Mouse (Mus musculus): ENCODE data around the gene Rrm2. TPM values are rescaled to one million over a fixed set of nuclear protein-coding genes. Genes with fewer than 3 reads are reported as not detected.

Rrm2 gene
- polyA plus RNA-seq, 1 experiment from 2014 or later = 147 TPM

GRCm38 (mm10) chr12:24710672-24711071 is 2.6 kb downstream of the Rrm2 start:
- Histone ChIP-seq H3K27ac (ENCODE audit: low read length) (no peak overlapping the region), H3K36me3 (ENCODE audit: control insufficient read depth, insufficient read depth, low read length) (no peaks in the 10 kb centered on the region; the same call in 1 of the 2 replicates), H3K4me3 (ENCODE audit: low read length) (no peak overlapping the region), H3K4me2 (ENCODE audit: low read depth, low read length) (peak overlapping the region; percentile 81; the same call in 1 of the 2 replicates), H3K9me3 (ENCODE audit: control insufficient read depth, low read length) (no peaks in the 10 kb centered on the region), H3K4me1 (ENCODE audit: control insufficient read depth, insufficient read depth, low read length) (peaks cover 27% of the 10 kb centered on the region), H3K27me3 (replicated peaks; ENCODE audit: control insufficient read depth, insufficient read depth, low read length) (no peaks in the 10 kb centered on the region), H3K9ac (ENCODE audit: low read depth, low read length) (no peak overlapping the region)
- 66% methylated on average over 5 of the region's 5 CpGs for WGBS
- ATAC-seq = no peak

- H3K9ac ChIP-seq (ENCODE audit: low read depth, low read length) = no peak overlapping the region
- H3K4me3 ChIP-seq (ENCODE audit: low read length) = no peak overlapping the region
- WGBS = 82% methylated on average over 8 of the region's 8 CpGs
- H3K4me2 ChIP-seq (ENCODE audit: low read depth, low read length) = no peak overlapping the region
- no peak overlapping the region for H3K27ac ChIP-seq (ENCODE audit: low read length)
- no peak for ATAC-seq
- no peaks in the 10 kb centered on the region for H3K27me3 ChIP-seq (replicated peaks; ENCODE audit: control insufficient read depth, insufficient read depth, low read length)
- H3K9me3 ChIP-seq (ENCODE audit: control insufficient read depth, low read length) = no peaks in the 10 kb centered on the region
- peaks cover 15% of the 10 kb centered on the region for H3K4me1 ChIP-seq (ENCODE audit: control insufficient read depth, insufficient read depth, low read length)
- no peaks in the 10 kb centered on the region; the same call in 1 of the 2 replicates for H3K36me3 ChIP-seq (ENCODE audit: control insufficient read depth, insufficient read depth, low read length)
These were observed 4.4 kb downstream of the Rrm2 start for GRCm38 (mm10) chr12:24712396-24712795.

GRCm38 (mm10) chr12:24714579-24715255 is 6.7 kb downstream of the Rrm2 start:
- no peaks in the 10 kb centered on the region for H3K9me3 ChIP-seq (ENCODE audit: control insufficient read depth, low read length)
- ATAC-seq = no peak
- no peaks in the 10 kb centered on the region; the same call in 1 of the 2 replicates for H3K36me3 ChIP-seq (ENCODE audit: control insufficient read depth, insufficient read depth, low read length)
- no peak overlapping the region for H3K27ac ChIP-seq (ENCODE audit: low read length)
- no peak overlapping the region for H3K4me2 ChIP-seq (ENCODE audit: low read depth, low read length)
- no peak overlapping the region for H3K4me3 ChIP-seq (ENCODE audit: low read length)
- no peak overlapping the region for H3K9ac ChIP-seq (ENCODE audit: low read depth, low read length)
- WGBS = 74% methylated on average over 5 of the region's 5 CpGs
- peaks cover 7% of the 10 kb centered on the region; the same call in 1 of the 2 replicates for H3K4me1 ChIP-seq (ENCODE audit: control insufficient read depth, insufficient read depth, low read length)
- H3K27me3 ChIP-seq (replicated peaks; ENCODE audit: control insufficient read depth, insufficient read depth, low read length) = no peaks in the 10 kb centered on the region

GRCm38 (mm10) chr12:24715268-24715896 is 7.3 kb downstream of the Rrm2 start:
- no peaks in the 10 kb centered on the region for H3K9me3 ChIP-seq (ENCODE audit: control insufficient read depth, low read length)
- H3K4me1 ChIP-seq (ENCODE audit: control insufficient read depth, insufficient read depth, low read length) = peaks cover 6% of the 10 kb centered on the region; the same call in 1 of the 2 replicates
- WGBS = 64% methylated on average over 2 of the region's 2 CpGs
- H3K9ac ChIP-seq (ENCODE audit: low read depth, low read length) = no peak overlapping the region
- H3K27ac ChIP-seq (ENCODE audit: low read length) = no peak overlapping the region
- no peaks in the 10 kb centered on the region for H3K27me3 ChIP-seq (replicated peaks; ENCODE audit: control insufficient read depth, insufficient read depth, low read length)
- no peak overlapping the region for H3K4me2 ChIP-seq (ENCODE audit: low read depth, low read length)
- no peak for ATAC-seq
- no peak overlapping the region for H3K4me3 ChIP-seq (ENCODE audit: low read length)
- H3K36me3 ChIP-seq (ENCODE audit: control insufficient read depth, insufficient read depth, low read length) = no peaks in the 10 kb centered on the region; the same call in 1 of the 2 replicates

- Histone ChIP-seq H3K4me1 (ENCODE audit: control insufficient read depth, insufficient read depth, low read length) (0 out of 2 replicates have a peak, but pooled peaks cover 3% of the 10 kb centered on the region), H3K27ac (ENCODE audit: low read length) (no peak overlapping the region), H3K4me3 (ENCODE audit: low read length) (no peak overlapping the region), H3K9ac (ENCODE audit: low read depth, low read length) (no peak overlapping the region), H3K27me3 (replicated peaks; ENCODE audit: control insufficient read depth, insufficient read depth, low read length) (no peaks in the 10 kb centered on the region), H3K9me3 (ENCODE audit: control insufficient read depth, low read length) (no peaks in the 10 kb centered on the region), H3K4me2 (ENCODE audit: low read depth, low read length) (no peak overlapping the region), H3K36me3 (ENCODE audit: control insufficient read depth, insufficient read depth, low read length) (no peaks in the 10 kb centered on the region)
- WGBS = 46% methylated on average over 4 of the region's 4 CpGs
- peak; percentile 41 for ATAC-seq
These were observed 8.8 kb downstream of the Rrm2 start for GRCm38 (mm10) chr12:24716721-24717301.

- H3K27me3 ChIP-seq (replicated peaks; ENCODE audit: control insufficient read depth, insufficient read depth, low read length) = no peaks in the 10 kb centered on the region
- H3K36me3 ChIP-seq (ENCODE audit: control insufficient read depth, insufficient read depth, low read length) = no peaks in the 10 kb centered on the region
- no peak for ATAC-seq
- peaks cover 12% of the 10 kb centered on the region for H3K4me1 ChIP-seq (ENCODE audit: control insufficient read depth, insufficient read depth, low read length)
- no peak overlapping the region for H3K9ac ChIP-seq (ENCODE audit: low read depth, low read length)
- WGBS = 45% methylated on average over 2 of the region's 2 CpGs
- H3K4me3 ChIP-seq (ENCODE audit: low read length) = no peak overlapping the region
- H3K27ac ChIP-seq (ENCODE audit: low read length) = no peak overlapping the region
- no peaks in the 10 kb centered on the region for H3K9me3 ChIP-seq (ENCODE audit: control insufficient read depth, low read length)
- no peak overlapping the region for H3K4me2 ChIP-seq (ENCODE audit: low read depth, low read length)
These were observed 15.4 kb downstream of the Rrm2 start for GRCm38 (mm10) chr12:24723434-24723833.

GRCm38 (mm10) chr12:24723859-24724258 is 15.8 kb downstream of the Rrm2 start:
- ATAC-seq = peak; percentile 54
- 45% methylated on average over 4 of the region's 4 CpGs for WGBS
- Histone ChIP-seq H3K9me3 (ENCODE audit: control insufficient read depth, low read length) (no peaks in the 10 kb centered on the region), H3K4me2 (ENCODE audit: low read depth, low read length) (no peak overlapping the region), H3K4me1 (ENCODE audit: control insufficient read depth, insufficient read depth, low read length) (peaks cover 11% of the 10 kb centered on the region), H3K27ac (ENCODE audit: low read length) (peak overlapping the region; percentile 5; the same call in 1 of the 2 replicates), H3K9ac (ENCODE audit: low read depth, low read length) (no peak overlapping the region), H3K4me3 (ENCODE audit: low read length) (no peak overlapping the region), H3K27me3 (replicated peaks; ENCODE audit: control insufficient read depth, insufficient read depth, low read length) (no peaks in the 10 kb centered on the region), H3K36me3 (ENCODE audit: control insufficient read depth, insufficient read depth, low read length) (no peaks in the 10 kb centered on the region)

GRCm38 (mm10) chr12:24724369-24724768 is 16.3 kb downstream of the Rrm2 start:
- Histone ChIP-seq H3K4me2 (ENCODE audit: low read depth, low read length) (no peak overlapping the region), H3K27ac (ENCODE audit: low read length) (peak overlapping the region; percentile 5; the same call in 1 of the 2 replicates), H3K36me3 (ENCODE audit: control insufficient read depth, insufficient read depth, low read length) (no peaks in the 10 kb centered on the region), H3K4me3 (ENCODE audit: low read length) (no peak overlapping the region), H3K27me3 (replicated peaks; ENCODE audit: control insufficient read depth, insufficient read depth, low read length) (no peaks in the 10 kb centered on the region), H3K9ac (ENCODE audit: low read depth, low read length) (no peak overlapping the region), H3K9me3 (ENCODE audit: control insufficient read depth, low read length) (peaks cover under 1% of the 10 kb centered on the region; the same call in 1 of the 2 replicates), H3K4me1 (ENCODE audit: control insufficient read depth, insufficient read depth, low read length) (peaks cover 8% of the 10 kb centered on the region)
- ATAC-seq = peak; percentile 92
- 9% methylated on average over 2 of the region's 2 CpGs for WGBS

- no peak overlapping the region for H3K4me3 ChIP-seq (ENCODE audit: low read length)
- no peak overlapping the region for H3K27ac ChIP-seq (ENCODE audit: low read length)
- H3K9me3 ChIP-seq (ENCODE audit: control insufficient read depth, low read length) = no peaks in the 10 kb centered on the region
- no peak overlapping the region for H3K9ac ChIP-seq (ENCODE audit: low read depth, low read length)
- 69% methylated on average over 13 of the region's 13 CpGs for whole genome bisulfite sequencing
- H3K4me1 ChIP-seq (ENCODE audit: control insufficient read depth, insufficient read depth, low read length) = no peaks in the 10 kb centered on the region
- no peaks in the 10 kb centered on the region for H3K36me3 ChIP-seq (ENCODE audit: control insufficient read depth, insufficient read depth, low read length)
- H3K27me3 ChIP-seq (replicated peaks; ENCODE audit: control insufficient read depth, insufficient read depth, low read length) = no peaks in the 10 kb centered on the region
- ATAC-seq = no peak
- no peak overlapping the region for H3K4me2 ChIP-seq (ENCODE audit: low read depth, low read length)
These were observed 26.9 kb downstream of the Rrm2 start for GRCm38 (mm10) chr12:24734828-24735394.

Data from intestine, embryonic 16.5 days (tissue).